Mouse (Mus musculus) lung, adult 2 months (tissue): ENCODE results near the gene Fuk.

Experiments used
- CTCF ChIP-seq: fragments of 200-500 bp; IDR thresholded peaks from 2 replicates; pipeline ENCODE4 v1.5.1; 2011; ENCODE audit warnings: mild to moderate bottlenecking, low read length, control low read depth; ENCODE audit not compliant: insufficient read depth
- POLR2A ChIP-seq: fragments of 200-500 bp; IDR thresholded peaks from 2 replicates; pipeline ENCODE4 v1.6.1; 2011; ENCODE audit warnings: low read depth, mild to moderate bottlenecking, control low read depth, low read length, borderline replicate concordance; ENCODE audit errors: extremely low read depth

DNA sequence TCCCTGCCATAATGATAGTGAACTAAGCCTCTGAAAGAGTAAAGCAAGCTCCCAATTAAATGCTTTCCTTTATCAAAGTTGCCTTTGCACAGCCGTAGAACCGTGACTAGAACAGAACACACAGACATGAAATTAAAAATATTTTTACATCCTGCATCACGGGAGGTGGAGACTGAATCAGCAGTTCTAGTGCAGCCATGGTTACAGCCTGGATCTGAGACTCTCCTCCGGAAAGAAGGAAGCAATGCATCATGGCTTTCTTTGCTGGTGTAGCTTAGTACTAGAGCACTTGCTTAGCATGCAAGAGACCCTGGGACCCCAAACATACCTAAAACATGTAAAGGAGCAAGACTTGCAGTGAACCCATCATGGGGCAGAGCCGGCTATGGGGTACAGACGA, 3.1 kb upstream of the Fuk start:
- TF ChIP-seq CTCF (no peak), POLR2A (no peak)
